Mouse (Mus musculus): ENCODE data around the gene Fam193b.

Gene Fam193b

GRCm38 (mm10) chr13:55527834-55528772 lies 42.8 kb downstream of the Fam193b start:
- DNase-seq (ENCODE audit: low read depth) = peak; percentile 92

GRCm38 (mm10) chr13:55527212-55527611 lies 43.7 kb downstream of the Fam193b start:
- peak; percentile 69 for DNase-seq (ENCODE audit: low read depth)

GRCm38 (mm10) chr13:55525733-55526553 lies 45.0 kb downstream of the Fam193b start:
- peak; percentile 43 for DNase-seq (ENCODE audit: low read depth)

- no peak for DNase-seq (ENCODE audit: low read depth)
These were observed 46.8 kb downstream of the Fam193b start for GRCm38 (mm10) chr13:55523951-55524600.

- no peak for DNase-seq (ENCODE audit: low read depth)
These were observed 47.6 kb downstream of the Fam193b start for GRCm38 (mm10) chr13:55523278-55523677.

- no peak for DNase-seq (ENCODE audit: low read depth)
These were observed 48.2 kb downstream of the Fam193b start for GRCm38 (mm10) chr13:55522730-55523129.

GRCm38 (mm10) chr13:55519606-55520005 lies 51.3 kb downstream of the Fam193b start:
- DNase-seq (ENCODE audit: low read depth) = no peak

GRCm38 (mm10) chr13:55516955-55517354 lies 54.0 kb downstream of the Fam193b start:
- DNase-seq (ENCODE audit: low read depth) = peak; percentile 87

- DNase-seq (ENCODE audit: low read depth) = no peak
These were observed 57.1 kb downstream of the Fam193b start for GRCm38 (mm10) chr13:55513828-55514227.

GRCm38 (mm10) chr13:55513111-55513748 lies 57.7 kb downstream of the Fam193b start, which contains the start of gene Pdlim7:
Pdlim7 (minus strand) TSS chr13:55513676.
- peak; percentile 97 for DNase-seq (ENCODE audit: low read depth)

- DNase-seq (ENCODE audit: low read depth) = peak; percentile 76
These were observed 58.4 kb downstream of the Fam193b start for GRCm38 (mm10) chr13:55512379-55513031.

GRCm38 (mm10) chr13:55511492-55511861 lies 59.4 kb downstream of the Fam193b start:
- no peak for DNase-seq (ENCODE audit: low read depth)

- peak; percentile 91 for DNase-seq (ENCODE audit: low read depth)
These were observed 60.0 kb downstream of the Fam193b start for GRCm38 (mm10) chr13:55510668-55511491.

- peak; percentile 90 for DNase-seq (ENCODE audit: low read depth)
These were observed 60.6 kb downstream of the Fam193b start for GRCm38 (mm10) chr13:55510332-55510667.

- DNase-seq (ENCODE audit: low read depth) = no peak
These were observed 62.4 kb downstream of the Fam193b start for GRCm38 (mm10) chr13:55508531-55508930.

GRCm38 (mm10) chr13:55507877-55508276 lies 63.0 kb downstream of the Fam193b start:
- DNase-seq (ENCODE audit: low read depth) = no peak

GRCm38 (mm10) chr13:55506697-55507096 lies 64.2 kb downstream of the Fam193b start:
- no peak for DNase-seq (ENCODE audit: low read depth)

GRCm38 (mm10) chr13:55505810-55506209 lies 65.1 kb downstream of the Fam193b start:
- DNase-seq (ENCODE audit: low read depth) = no peak

GRCm38 (mm10) chr13:55504390-55504789 lies 66.5 kb downstream of the Fam193b start:
- no peak for DNase-seq (ENCODE audit: low read depth)

GRCm38 (mm10) chr13:55502405-55502804 lies 68.5 kb downstream of the Fam193b start:
- DNase-seq (ENCODE audit: low read depth) = no peak

Measured in 416B (cell line).